Mouse (Mus musculus): ENCODE measurements at regions not wholly inside any gene's neighbourhood (a gene's known extent, or its start where the extent isn't known, plus 50 kb on each side); places are given as distances from the start of the nearest gene placed in this dataset.

- intact Hi-C loops (cut with DNase I) = no loop called here
These were observed 170.4 kb downstream of the Rnf144a start for GRCm38 (mm10) chr12:26244701-26245100.

GRCm38 (mm10) chr12:26227557-26228020, 187.5 kb downstream of the Rnf144a start:
- intact Hi-C loops (cut with DNase I) = loop anchor here (5.0 to 10.0 kb wide), 2 partner anchors 163 to 1200 kb away; no protein-coding TSS in a partner anchor

GRCm38 (mm10) chr12:26226363-26226762, 188.7 kb downstream of the Rnf144a start:
- intact Hi-C loops (cut with DNase I) = loop anchor here (5.0 to 10.0 kb wide), 2 partner anchors 162 to 1199 kb away; no protein-coding TSS in a partner anchor

GRCm38 (mm10) chr12:26212447-26212846, 202.6 kb downstream of the Rnf144a start:
- intact Hi-C loops (cut with DNase I) = no loop called here

- intact Hi-C loops (cut with DNase I) = no loop called here
These were observed 203.6 kb downstream of the Rnf144a start for GRCm38 (mm10) chr12:26211423-26211822.

- intact Hi-C loops (cut with DNase I) = no loop called here
These were observed 208.3 kb downstream of the Rnf144a start for GRCm38 (mm10) chr12:26206751-26207150.

GRCm38 (mm10) chr12:26206036-26206435, 209.0 kb downstream of the Rnf144a start:
- intact Hi-C loops (cut with DNase I) = no loop called here

- intact Hi-C loops (cut with DNase I) = no loop called here
These were observed 223.0 kb downstream of the Rnf144a start for GRCm38 (mm10) chr12:26191982-26192576.

GRCm38 (mm10) chr12:26191268-26191981, 223.6 kb downstream of the Rnf144a start:
- intact Hi-C loops (cut with DNase I) = no loop called here

- intact Hi-C loops (cut with DNase I) = no loop called here
These were observed 226.1 kb downstream of the Rnf144a start for GRCm38 (mm10) chr12:26188996-26189395.

GRCm38 (mm10) chr12:26187091-26187862, 227.8 kb downstream of the Rnf144a start:
- intact Hi-C loops (cut with DNase I) = no loop called here

GRCm38 (mm10) chr12:26184701-26185460, 230.2 kb downstream of the Rnf144a start:
- intact Hi-C loops (cut with DNase I) = no loop called here

- intact Hi-C loops (cut with DNase I) = no loop called here
These were observed 232.0 kb downstream of the Rnf144a start for GRCm38 (mm10) chr12:26183021-26183420.

- intact Hi-C loops (cut with DNase I) = no loop called here
These were observed 234.2 kb downstream of the Rnf144a start for GRCm38 (mm10) chr12:26180846-26181245.

GRCm38 (mm10) chr12:26176231-26176662, 238.8 kb downstream of the Rnf144a start:
- intact Hi-C loops (cut with DNase I) = no loop called here

- intact Hi-C loops (cut with DNase I) = no loop called here
These were observed 251.6 kb downstream of the Rnf144a start for GRCm38 (mm10) chr12:26163416-26163815.

- intact Hi-C loops (cut with DNase I) = loop anchor here (1.0 kb wide), 1 partner anchor 34 kb away; no protein-coding TSS in a partner anchor
These were observed 254.0 kb downstream of the Rnf144a start for GRCm38 (mm10) chr12:26160861-26161615.

GRCm38 (mm10) chr12:26152992-26153391, 262.1 kb downstream of the Rnf144a start:
- intact Hi-C loops (cut with DNase I) = no loop called here

- intact Hi-C loops (cut with DNase I) = no loop called here
These were observed 268.7 kb downstream of the Rnf144a start for GRCm38 (mm10) chr12:26146336-26146735.

GRCm38 (mm10) chr12:26145085-26145714, 269.9 kb downstream of the Rnf144a start:
- intact Hi-C loops (cut with DNase I) = no loop called here

Data from adrenal gland (tissue).